Mouse (Mus musculus): ENCODE measurements around the gene Samd8. TPM values are rescaled to one million over a fixed set of nuclear protein-coding genes. Genes with fewer than 3 reads are reported as not detected.

Samd8 gene
- polyA plus RNA-seq, 1 experiment from 2014 or later, result 4.1 TPM

GRCm38 (mm10) chr14:21820880-21821505 lies 70.7 kb downstream of the Samd8 start:
- H3K4me3 ChIP-seq, result no peak overlapping the region
- no peaks in the 10 kb centered on the region for H3K27me3 ChIP-seq (replicated peaks)
- no peak overlapping the region for H3K4me2 ChIP-seq
- H3K27ac ChIP-seq, result peak overlapping the region; percentile 17; the same call in 1 of the 2 replicates
- no peak overlapping the region for H3K9ac ChIP-seq
- no peaks in the 10 kb centered on the region for H3K9me3 ChIP-seq (replicated peaks)
- ATAC-seq, result no peak
- peaks cover 55% of the 10 kb centered on the region for H3K4me1 ChIP-seq
- H3K36me3 ChIP-seq, result no peaks in the 10 kb centered on the region
- 75% methylated on average over 4 of the region's 4 CpGs for WGBS (ENCODE audit: insufficient replicate concordance)

- peaks cover 59% of the 10 kb centered on the region for H3K4me1 ChIP-seq
- H3K27me3 ChIP-seq (replicated peaks), result no peaks in the 10 kb centered on the region
- peak overlapping the region; percentile 98 for H3K27ac ChIP-seq
- no peaks in the 10 kb centered on the region for H3K9me3 ChIP-seq (replicated peaks)
- H3K9ac ChIP-seq, result no peak overlapping the region
- H3K4me2 ChIP-seq, result peak overlapping the region; percentile 53
- H3K4me3 ChIP-seq, result no peak overlapping the region
- WGBS (ENCODE audit: insufficient replicate concordance), result 47% methylated on average over 7 of the region's 7 CpGs
- H3K36me3 ChIP-seq, result no peaks in the 10 kb centered on the region
- ATAC-seq, result no peak
Observed at GRCm38 (mm10) chr14:21822307-21822706, 72.0 kb downstream of the Samd8 start.

GRCm38 (mm10) chr14:21822795-21823374 lies 72.6 kb downstream of the Samd8 start:
- Histone ChIP-seq H3K27me3 (replicated peaks) (no peaks in the 10 kb centered on the region), H3K4me1 (peaks cover 65% of the 10 kb centered on the region), H3K4me3 (no peak overlapping the region), H3K27ac (peak overlapping the region; percentile 98), H3K36me3 (no peaks in the 10 kb centered on the region), H3K4me2 (peak overlapping the region; percentile 53), H3K9ac (peak overlapping the region; percentile 58), H3K9me3 (replicated peaks) (no peaks in the 10 kb centered on the region)
- peak; percentile 95 for ATAC-seq
- 7% methylated on average over 7 of the region's 7 CpGs for WGBS (ENCODE audit: insufficient replicate concordance)

GRCm38 (mm10) chr14:21823897-21824296 lies 73.6 kb downstream of the Samd8 start:
- H3K4me1 ChIP-seq, result peaks cover 75% of the 10 kb centered on the region
- H3K9ac ChIP-seq, result no peak overlapping the region
- H3K27ac ChIP-seq, result peak overlapping the region; percentile 98
- H3K4me3 ChIP-seq, result no peak overlapping the region
- ATAC-seq, result no peak
- 0 out of 2 replicates have a peak overlapping the region, but pooled peaks have one; percentile 53 for H3K4me2 ChIP-seq
- 72% methylated on average over 7 of the region's 7 CpGs for WGBS (ENCODE audit: insufficient replicate concordance)
- H3K27me3 ChIP-seq (replicated peaks), result no peaks in the 10 kb centered on the region
- H3K9me3 ChIP-seq (replicated peaks), result no peaks in the 10 kb centered on the region
- H3K36me3 ChIP-seq, result no peaks in the 10 kb centered on the region

- H3K4me1 ChIP-seq, result peaks cover 85% of the 10 kb centered on the region
- 83% methylated on average over 2 of the region's 2 CpGs for WGBS (ENCODE audit: insufficient replicate concordance)
- no peak within 1 kb of the TSS for H3K4me2 ChIP-seq
- no peaks in the 10 kb centered on the region for H3K9me3 ChIP-seq (replicated peaks)
- no peak within 1 kb of the TSS for H3K9ac ChIP-seq
- H3K27ac ChIP-seq, result peak within 1 kb of the TSS; percentile 98
- no peaks in the 10 kb centered on the region for H3K27me3 ChIP-seq (replicated peaks)
- H3K4me3 ChIP-seq, result no peak within 1 kb of the TSS
- H3K36me3 ChIP-seq, result no peaks in the 10 kb centered on the region
- ATAC-seq, result no peak
Observed at GRCm38 (mm10) chr14:21824938-21825337, 74.6 kb downstream of the Samd8 start, which contains the start of gene Vdac2. Vdac2 (plus strand) TSS chr14:21825238.

GRCm38 (mm10) chr14:21825786-21826491 lies 75.6 kb downstream of the Samd8 start:
- H3K4me2 ChIP-seq, result no peak overlapping the region
- WGBS (ENCODE audit: insufficient replicate concordance), result 76% methylated on average over 9 of the region's 9 CpGs
- no peak overlapping the region for H3K9ac ChIP-seq

GRCm38 (mm10) chr14:21830876-21831767 lies 80.8 kb downstream of the Samd8 start:
- Histone ChIP-seq H3K36me3 (peaks cover 35% of the 10 kb centered on the region), H3K27ac (peak overlapping the region; percentile 93), H3K4me3 (peak overlapping the region; percentile 96), H3K4me2 (peak overlapping the region; percentile 81), H3K27me3 (replicated peaks) (no peaks in the 10 kb centered on the region), H3K9me3 (replicated peaks) (no peaks in the 10 kb centered on the region), H3K9ac (peak overlapping the region; percentile 95), H3K4me1 (peaks cover 78% of the 10 kb centered on the region)
- under 1% methylated on average over 72 of the region's 73 CpGs for WGBS (ENCODE audit: insufficient replicate concordance)
- ATAC-seq, result peak; percentile 96

More at GRCm38 (mm10) chr14:21825786-21826491, 75.6 kb downstream of the Samd8 start:
- no peaks in the 10 kb centered on the region for H3K9me3 ChIP-seq (replicated peaks)
- no peak overlapping the region for H3K4me3 ChIP-seq
- H3K27me3 ChIP-seq (replicated peaks), result no peaks in the 10 kb centered on the region
- ATAC-seq, result no peak
- H3K27ac ChIP-seq, result 0 out of 2 replicates have a peak overlapping the region, but pooled peaks have one; percentile 34
- no peaks in the 10 kb centered on the region for H3K36me3 ChIP-seq
- peaks cover 94% of the 10 kb centered on the region for H3K4me1 ChIP-seq

- Histone ChIP-seq H3K4me1 (peaks cover 70% of the 10 kb centered on the region), H3K9me3 (replicated peaks) (no peaks in the 10 kb centered on the region), H3K4me3 (peak overlapping the region; percentile 96), H3K9ac (peak overlapping the region; percentile 95), H3K36me3 (peaks cover 43% of the 10 kb centered on the region), H3K27me3 (replicated peaks) (no peaks in the 10 kb centered on the region), H3K27ac (peak overlapping the region; percentile 93), H3K4me2 (peak overlapping the region; percentile 81)
- under 1% methylated on average over 28 of the region's 28 CpGs for WGBS (ENCODE audit: insufficient replicate concordance)
- peak; percentile 1; the same call in 1 of the 2 replicates for ATAC-seq
Observed at GRCm38 (mm10) chr14:21831830-21832403, 81.6 kb downstream of the Samd8 start.

- H3K4me3 ChIP-seq, result no peak overlapping the region
- H3K36me3 ChIP-seq, result peaks cover 100% of the 10 kb centered on the region
- no peak for ATAC-seq
- H3K9me3 ChIP-seq (replicated peaks), result no peaks in the 10 kb centered on the region
- peaks cover 32% of the 10 kb centered on the region for H3K4me1 ChIP-seq
- H3K4me2 ChIP-seq, result no peak overlapping the region
- H3K9ac ChIP-seq, result no peak overlapping the region
- H3K27me3 ChIP-seq (replicated peaks), result no peaks in the 10 kb centered on the region
- 86% methylated on average over 8 of the region's 8 CpGs for WGBS (ENCODE audit: insufficient replicate concordance)
- H3K27ac ChIP-seq, result no peak overlapping the region
Observed at GRCm38 (mm10) chr14:21838336-21839017, 88.1 kb downstream of the Samd8 start.

GRCm38 (mm10) chr14:21841819-21842592 lies 91.7 kb downstream of the Samd8 start:
- H3K4me1 ChIP-seq, result peaks cover 48% of the 10 kb centered on the region
- WGBS (ENCODE audit: insufficient replicate concordance), result 67% methylated on average over 5 of the region's 5 CpGs
- H3K27ac ChIP-seq, result peak overlapping the region; percentile 56
- no peaks in the 10 kb centered on the region for H3K9me3 ChIP-seq (replicated peaks)
- H3K4me3 ChIP-seq, result no peak overlapping the region
- no peaks in the 10 kb centered on the region for H3K27me3 ChIP-seq (replicated peaks)
- H3K4me2 ChIP-seq, result no peak overlapping the region
- ATAC-seq, result no peak
- peaks cover 100% of the 10 kb centered on the region for H3K36me3 ChIP-seq
- H3K9ac ChIP-seq, result no peak overlapping the region

Measured in liver, embryonic 12.5 days (tissue).